Mouse (Mus musculus) ES-E14 (cell line): Measurements from ENCODE around the gene Capn8. TPM values are rescaled to one million over a fixed set of nuclear protein-coding genes. Genes with fewer than 3 reads are reported as not detected.

Source experiments
- DNase-seq: peaks from one replicate; pipeline ENCODE4 v3.0.0-alpha.2; 2013; ENCODE audit warnings: low read depth, low spot score
- H3K27ac ChIP-seq: 2 replicates; pipeline ENCODE4 v1.5.1; 2012; ENCODE audit warnings: low read depth, mild to moderate bottlenecking, low read length, moderate library complexity, mixed read lengths; ENCODE audit not compliant: poor library complexity, insufficient read depth, severe bottlenecking
- H3K36me3 ChIP-seq: 2 replicates; pipeline ENCODE4 v1.6.1; 2012; ENCODE audit warnings: mild to moderate bottlenecking, low read length, moderate library complexity, mixed read lengths; ENCODE audit not compliant: control insufficient read depth, poor library complexity, insufficient read depth, severe bottlenecking
- H3K4me1 ChIP-seq, 2 experiments: fragments of 150-350 bp in 1 of 2; sonication (generic) in 1 of 2; 2 replicates each; pipeline ENCODE4 v1.6.1; 2012; ENCODE audit warnings: low read length in 2 of 2, mild to moderate bottlenecking in 1 of 2, mixed read lengths in 1 of 2; ENCODE audit not compliant: control insufficient read depth in 2 of 2, insufficient read depth in 2 of 2, poor library complexity in 1 of 2
- H3K4me3 ChIP-seq, 2 experiments: fragments of 150-350 bp in 1 of 2; sonication (generic) in 1 of 2; 2 replicates each; pipeline ENCODE4 v1.5.1; 2012; ENCODE audit warnings: low read length in 2 of 2, low read depth in 1 of 2, mild to moderate bottlenecking in 1 of 2, mixed read lengths in 1 of 2; ENCODE audit not compliant: insufficient read depth in 1 of 2, poor library complexity in 1 of 2, severe bottlenecking in 1 of 2
- H3K9ac ChIP-seq: 2 replicates; pipeline ENCODE4 v1.6.1; 2012; ENCODE audit warnings: low read depth, mild to moderate bottlenecking, low read length, mixed read lengths; ENCODE audit not compliant: poor library complexity, insufficient read depth, severe bottlenecking
- H3K9me3 ChIP-seq: fragments of 150-350 bp; sonication (generic); 2 replicates; pipeline ENCODE4 v1.6.1; 2012; ENCODE audit warnings: low read depth, mild to moderate bottlenecking, low read length; ENCODE audit not compliant: control insufficient read depth, insufficient read depth
- CHD2 ChIP-seq: IDR thresholded peaks from 2 replicates; pipeline ENCODE4 v1.6.1; 2014; ENCODE audit warnings: mild to moderate bottlenecking, low read depth, low read length, inconsistent platforms
- HCFC1 ChIP-seq: IDR thresholded peaks from 2 replicates; pipeline ENCODE4 v1.6.1; 2012; ENCODE audit warnings: low read length, inconsistent platforms, borderline replicate concordance; ENCODE audit not compliant: insufficient read depth
- MAFK ChIP-seq: IDR thresholded peaks from 2 replicates; pipeline ENCODE4 v1.6.1; 2014; ENCODE audit warnings: mild to moderate bottlenecking, low read depth, low read length, inconsistent platforms; ENCODE audit not compliant: insufficient read depth
- ZC3H11A ChIP-seq: IDR thresholded peaks from 2 replicates; pipeline ENCODE4 v1.6.1; 2012; ENCODE audit warnings: low read depth, mild to moderate bottlenecking, inconsistent platforms, low read length, borderline replicate concordance
- ZNF384 ChIP-seq: IDR thresholded peaks from 2 replicates; pipeline ENCODE4 v1.6.1; 2012; ENCODE audit warnings: low read depth, low read length, inconsistent platforms
- in situ Hi-C, 2 experiments: fragments of 600-800 bp; cut with MboI; formaldehyde crosslinking; loops; one replicate each; pipeline ENCODE4 v1.15.1; 2025; ENCODE audit warnings: low sequenced_read_pairs in 2 of 2, inconsistent platforms in 1 of 2; ENCODE audit not compliant: unreplicated experiment in 2 of 2
- total RNA-seq: library from RNA; depleted of rRNA; stranded (reverse); fragments of 300-350 nt; gene quantifications from 2 replicates; pipeline ENCODE4 v1.2.3, GENCODE M21; 2012

Gene Capn8
- total RNA-seq, 1 experiment = not detected

DNA sequence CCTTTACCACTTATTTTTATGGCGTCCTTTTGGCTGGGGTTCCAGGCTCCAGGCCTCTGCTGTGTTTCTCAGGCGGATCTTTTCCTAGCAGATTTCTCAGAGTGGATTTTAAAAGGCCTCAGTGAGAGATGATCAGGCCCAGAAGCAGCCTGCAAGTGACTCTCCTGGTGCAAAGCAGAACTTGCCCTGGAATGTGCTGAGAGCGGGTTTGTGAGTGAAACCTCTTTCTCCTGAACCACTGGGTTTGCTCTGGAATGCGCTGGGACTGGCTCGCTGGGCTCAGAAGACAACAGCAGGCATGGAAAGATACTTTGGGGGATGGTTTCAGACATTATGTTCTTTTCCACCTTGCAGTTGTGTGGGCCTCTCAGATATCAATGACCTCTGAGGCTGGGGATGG, 22.7 kb upstream of the Capn8 start:
- in situ Hi-C loops = loop anchor here in 1 of 2 experiments (5.0 kb wide), 1 partner anchor 50 kb away; no protein-coding TSS in a partner anchor
- peaks cover 0 to 2% of the 10 kb centered on the region in 2 experiments; a peak in 1 of 4 replicates for H3K4me1 ChIP-seq
- no peaks in the 10 kb centered on the region for H3K9me3 ChIP-seq
- TF ChIP-seq MAFK (no peak), ZC3H11A (no peak), HCFC1 (no peak), ZNF384 (no peak), CHD2 (no peak)
- no peaks in the 10 kb centered on the region for H3K36me3 ChIP-seq
- H3K27ac ChIP-seq = no peak overlapping the region
- no peak overlapping the region for H3K9ac ChIP-seq
- DNase-seq = no peak
- H3K4me3 ChIP-seq = no peak overlapping the region

DNA sequence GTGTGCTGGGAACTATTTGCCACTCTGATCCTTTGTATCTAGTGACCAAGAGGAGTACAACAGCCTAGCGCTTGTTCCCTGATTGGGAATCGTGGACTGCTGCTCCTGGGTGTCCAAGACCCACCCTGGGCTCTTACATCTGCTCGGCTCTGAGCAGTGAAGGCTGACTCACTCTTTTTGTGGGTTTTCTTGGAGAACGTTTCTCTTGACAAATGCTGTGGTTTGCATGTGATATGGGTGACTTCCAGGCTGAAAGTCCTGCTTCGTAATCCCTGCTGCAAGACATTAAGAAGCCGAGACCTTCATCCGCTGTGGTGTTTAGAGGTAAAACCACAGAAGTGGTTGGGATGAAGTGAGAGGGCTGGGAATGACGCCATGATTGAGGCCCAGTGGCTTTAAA, 21.7 kb upstream of the Capn8 start:
- Histone ChIP-seq H3K27ac (no peak overlapping the region), H3K4me3 (no peak overlapping the region), H3K36me3 (no peaks in the 10 kb centered on the region), H3K9ac (no peak overlapping the region), H3K9me3 (no peaks in the 10 kb centered on the region), H3K4me1 (peaks cover 0 to 2% of the 10 kb centered on the region in 2 experiments; a peak in 1 of 4 replicates)
- no peak for TF ChIP-seq ZNF384
- no peak for TF ChIP-seq CHD2
- TF ChIP-seq MAFK = no peak
- no peak for TF ChIP-seq ZC3H11A
- in situ Hi-C loops = loop anchor here in 1 of 2 experiments (5.0 kb wide), 1 partner anchor 51 kb away; no protein-coding TSS in a partner anchor
- no peak for DNase-seq

GRCm38 (mm10) chr1:182543906-182544305, 20.9 kb upstream of the Capn8 start:
- Histone ChIP-seq H3K9ac (no peak overlapping the region), H3K4me3 (no peak overlapping the region), H3K9me3 (no peaks in the 10 kb centered on the region), H3K4me1 (peaks cover 0 to 1% of the 10 kb centered on the region in 2 experiments; a peak in 1 of 4 replicates), H3K27ac (no peak overlapping the region), H3K36me3 (no peaks in the 10 kb centered on the region)
- TF ChIP-seq ZNF384 (no peak), HCFC1 (no peak), CHD2 (no peak), MAFK (no peak), ZC3H11A (no peak)
- in situ Hi-C loops = loop anchor here in 1 of 2 experiments (5.0 kb wide), 1 partner anchor 52 kb away; no protein-coding TSS in a partner anchor
- DNase-seq = no peak

GRCm38 (mm10) chr1:182550761-182551160, 14.0 kb upstream of the Capn8 start:
- no peak overlapping the region for H3K4me3 ChIP-seq
- TF ChIP-seq CHD2 (no peak), MAFK (no peak), ZC3H11A (no peak), ZNF384 (no peak), HCFC1 (no peak)
- no peaks in the 10 kb centered on the region for H3K9me3 ChIP-seq
- no peak overlapping the region for H3K27ac ChIP-seq
- no peak overlapping the region for H3K9ac ChIP-seq
- H3K36me3 ChIP-seq = no peaks in the 10 kb centered on the region
- peaks cover 0 to 2% of the 10 kb centered on the region in 2 experiments; a peak in 1 of 4 replicates for H3K4me1 ChIP-seq
- in situ Hi-C loops = loop anchor here in 1 of 2 experiments (25.0 kb wide), 1 partner anchor 712 kb away; no protein-coding TSS in a partner anchor
- DNase-seq = no peak
